Mouse (Mus musculus) intestine, embryonic 15.5 days (tissue): ENCODE data around the gene Map3k1. TPM values are rescaled to one million over a fixed set of nuclear protein-coding genes. Genes with fewer than 3 reads are reported as not detected.

ENCODE experiments used
- ATAC-seq: fragments of 200-750 bp; cut with Nextera tagmentation; 2 replicates; pipeline ENCODE4 v1.8.0; 2017; ENCODE audit warnings: moderate TSS enrichment, moderate library complexity
- H3K27ac ChIP-seq: fragments of 300-500 bp; sonication (generic); 2 replicates; pipeline ENCODE4 v1.5.1; 2015; ENCODE audit warnings: mild to moderate bottlenecking, inconsistent platforms
- H3K27me3 ChIP-seq: fragments of 300-500 bp; sonication (generic); replicated peaks from 2 replicates; pipeline ENCODE4 v1.6.1; 2015; ENCODE audit warnings: inconsistent platforms
- H3K36me3 ChIP-seq: fragments of 300-500 bp; sonication (generic); 2 replicates; pipeline ENCODE4 v1.6.1; 2015; ENCODE audit warnings: inconsistent platforms
- H3K4me1 ChIP-seq: fragments of 300-500 bp; sonication (generic); replicated peaks from 2 replicates; pipeline ENCODE4 v1.6.1; 2015; ENCODE audit warnings: inconsistent platforms
- H3K4me2 ChIP-seq: fragments of 300-500 bp; sonication (generic); replicated peaks from 2 replicates; pipeline ENCODE4 v1.6.1; 2015; ENCODE audit warnings: mild to moderate bottlenecking, inconsistent platforms
- H3K4me3 ChIP-seq: fragments of 300-500 bp; sonication (generic); replicated peaks from 2 replicates; pipeline ENCODE4 v1.5.1; 2015; ENCODE audit warnings: inconsistent platforms
- H3K9ac ChIP-seq: fragments of 300-500 bp; sonication (generic); 2 replicates; pipeline ENCODE4 v1.6.1; 2015; ENCODE audit warnings: inconsistent platforms
- H3K9me3 ChIP-seq: fragments of 300-500 bp; sonication (generic); 2 replicates; pipeline ENCODE4 v1.6.1; 2016; ENCODE audit warnings: inconsistent platforms
- WGBS: fragments of 180-500 bp; shearing (Covaris S2); methylation state at CpG from one replicate; pipeline ENCODE4 v1.1.7; 2015; 5-methylcytosine and 5-hydroxymethylcytosine counted together
- polyA plus RNA-seq: library from polyadenylated mRNA; unstranded; fragments of >200 nt; fragmentation: Nextera tagmentation; extraction: Ambion mirVana; gene quantifications from 2 replicates; pipeline ENCODE4 v1.2.1, GENCODE M21; 2015

Gene Map3k1
- polyA plus RNA-seq, 1 experiment from 2014 or later: 24.1 TPM

- Histone ChIP-seq H3K4me1 (peaks cover 36% of the 10 kb centered on the region), H3K9ac (peak overlapping the region; percentile 95), H3K4me2 (peak overlapping the region; percentile 73), H3K27me3 (no peaks in the 10 kb centered on the region), H3K9me3 (no peaks in the 10 kb centered on the region), H3K27ac (peak overlapping the region; percentile 98), H3K36me3 (no peaks in the 10 kb centered on the region), H3K4me3 (peak overlapping the region; percentile 92)
- under 1% methylated on average over 26 of the region's 38 CpGs for WGBS
- peak; percentile 39 for ATAC-seq
These were observed 481 bp downstream of the Map3k1 start for GRCm38 (mm10) chr13:111808387-111808636.

- no peaks in the 10 kb centered on the region for H3K27me3 ChIP-seq
- H3K9ac ChIP-seq: peak overlapping the region; percentile 95
- H3K9me3 ChIP-seq: no peaks in the 10 kb centered on the region
- H3K36me3 ChIP-seq: no peaks in the 10 kb centered on the region
- peak overlapping the region; percentile 73 for H3K4me2 ChIP-seq
- H3K27ac ChIP-seq: peak overlapping the region; percentile 98
- peak; percentile 4 for ATAC-seq
- peak overlapping the region; percentile 92 for H3K4me3 ChIP-seq
- WGBS: under 1% methylated on average over 56 of the region's 79 CpGs
- peaks cover 40% of the 10 kb centered on the region for H3K4me1 ChIP-seq
These were observed 1.0 kb downstream of the Map3k1 start for GRCm38 (mm10) chr13:111807596-111808386.

GRCm38 (mm10) chr13:111807105-111807595 is 1.6 kb downstream of the Map3k1 start:
- no peak for ATAC-seq
- H3K27me3 ChIP-seq: no peaks in the 10 kb centered on the region
- peak overlapping the region; percentile 95 for H3K9ac ChIP-seq
- peak overlapping the region; percentile 98 for H3K27ac ChIP-seq
- H3K4me3 ChIP-seq: peak overlapping the region; percentile 92
- peak overlapping the region; percentile 73 for H3K4me2 ChIP-seq
- no peaks in the 10 kb centered on the region for H3K36me3 ChIP-seq
- H3K9me3 ChIP-seq: no peaks in the 10 kb centered on the region
- WGBS: 0% methylated on average over 11 of the region's 11 CpGs
- H3K4me1 ChIP-seq: peaks cover 45% of the 10 kb centered on the region

GRCm38 (mm10) chr13:111805738-111806722 is 2.8 kb downstream of the Map3k1 start:
- Histone ChIP-seq H3K4me2 (peak overlapping the region; percentile 73), H3K4me1 (peaks cover 53% of the 10 kb centered on the region), H3K9me3 (no peaks in the 10 kb centered on the region), H3K4me3 (no peak overlapping the region), H3K36me3 (no peaks in the 10 kb centered on the region), H3K27ac (peak overlapping the region; percentile 64), H3K9ac (peak overlapping the region; percentile 8; the same call in 1 of the 2 replicates), H3K27me3 (no peaks in the 10 kb centered on the region)
- WGBS: 28% methylated on average over 15 of the region's 15 CpGs
- no peak for ATAC-seq

GRCm38 (mm10) chr13:111804951-111805673 is 3.7 kb downstream of the Map3k1 start:
- Histone ChIP-seq H3K27me3 (no peaks in the 10 kb centered on the region), H3K9ac (no peak overlapping the region), H3K9me3 (no peaks in the 10 kb centered on the region), H3K4me3 (0 out of 2 replicates have a peak overlapping the region, but pooled peaks have one; percentile 7), H3K27ac (peak overlapping the region; percentile 64), H3K4me2 (peak overlapping the region; percentile 49), H3K36me3 (no peaks in the 10 kb centered on the region), H3K4me1 (peaks cover 56% of the 10 kb centered on the region)
- ATAC-seq: no peak
- WGBS: 23% methylated on average over 10 of the region's 10 CpGs

GRCm38 (mm10) chr13:111804189-111804588 is 4.6 kb downstream of the Map3k1 start:
- H3K36me3 ChIP-seq: no peaks in the 10 kb centered on the region
- H3K27me3 ChIP-seq: no peaks in the 10 kb centered on the region
- H3K27ac ChIP-seq: 0 out of 2 replicates have a peak overlapping the region, but pooled peaks have one; percentile 70
- ATAC-seq: peak; percentile 39
- no peak overlapping the region; the same call in 1 of the 2 replicates for H3K4me3 ChIP-seq
- no peaks in the 10 kb centered on the region for H3K9me3 ChIP-seq
- H3K4me2 ChIP-seq: peak overlapping the region; percentile 49
- H3K4me1 ChIP-seq: peaks cover 53% of the 10 kb centered on the region
- WGBS: 33% methylated on average over 8 of the region's 8 CpGs
- H3K9ac ChIP-seq: no peak overlapping the region; the same call in 1 of the 2 replicates

GRCm38 (mm10) chr13:111803506-111803905 is 5.3 kb downstream of the Map3k1 start:
- Histone ChIP-seq H3K4me2 (peak overlapping the region; percentile 43), H3K27ac (peak overlapping the region; percentile 70), H3K4me3 (peak overlapping the region; percentile 14)

GRCm38 (mm10) chr13:111802900-111803299 is 5.9 kb downstream of the Map3k1 start:
- Histone ChIP-seq H3K36me3 (no peaks in the 10 kb centered on the region), H3K4me1 (peaks cover 64% of the 10 kb centered on the region), H3K9ac (no peak overlapping the region), H3K4me2 (peak overlapping the region; percentile 43), H3K27me3 (no peaks in the 10 kb centered on the region), H3K27ac (peak overlapping the region; percentile 70; the same call in 1 of the 2 replicates), H3K9me3 (no peaks in the 10 kb centered on the region), H3K4me3 (no peak overlapping the region)
- 60% methylated on average over 11 of the region's 11 CpGs for WGBS
- peak; percentile 64 for ATAC-seq

More at GRCm38 (mm10) chr13:111803506-111803905, 5.3 kb downstream of the Map3k1 start:
- WGBS: 46% methylated on average over 6 of the region's 6 CpGs
- H3K4me1 ChIP-seq: peaks cover 59% of the 10 kb centered on the region
- no peaks in the 10 kb centered on the region for H3K36me3 ChIP-seq
- H3K9ac ChIP-seq: peak overlapping the region; percentile 28; the same call in 1 of the 2 replicates
- no peaks in the 10 kb centered on the region for H3K27me3 ChIP-seq
- no peaks in the 10 kb centered on the region for H3K9me3 ChIP-seq
- no peak for ATAC-seq

- no peak overlapping the region for H3K4me3 ChIP-seq
- no peaks in the 10 kb centered on the region for H3K36me3 ChIP-seq
- H3K9me3 ChIP-seq: no peaks in the 10 kb centered on the region
- H3K4me1 ChIP-seq: peaks cover 70% of the 10 kb centered on the region
- no peak overlapping the region for H3K4me2 ChIP-seq
- WGBS: 67% methylated on average over 2 of the region's 2 CpGs
- ATAC-seq: no peak
- H3K27me3 ChIP-seq: no peaks in the 10 kb centered on the region
- H3K27ac ChIP-seq: no peak overlapping the region
- no peak overlapping the region for H3K9ac ChIP-seq
These were observed 6.5 kb downstream of the Map3k1 start for GRCm38 (mm10) chr13:111802271-111802665.

GRCm38 (mm10) chr13:111801662-111802270 is 7.0 kb downstream of the Map3k1 start:
- Histone ChIP-seq H3K9ac (no peak overlapping the region), H3K4me2 (no peak overlapping the region), H3K27me3 (no peaks in the 10 kb centered on the region), H3K9me3 (no peaks in the 10 kb centered on the region), H3K36me3 (no peaks in the 10 kb centered on the region), H3K4me3 (no peak overlapping the region), H3K4me1 (peaks cover 74% of the 10 kb centered on the region), H3K27ac (no peak overlapping the region)
- 71% methylated on average over 10 of the region's 10 CpGs for WGBS
- no peak for ATAC-seq

- Histone ChIP-seq H3K4me1 (peaks cover 80% of the 10 kb centered on the region), H3K4me2 (no peak overlapping the region), H3K27ac (no peak overlapping the region), H3K9ac (no peak overlapping the region), H3K27me3 (no peaks in the 10 kb centered on the region), H3K36me3 (no peaks in the 10 kb centered on the region), H3K9me3 (no peaks in the 10 kb centered on the region), H3K4me3 (no peak overlapping the region)
- WGBS: 45% methylated on average over 4 of the region's 4 CpGs
- no peak for ATAC-seq
These were observed 7.9 kb downstream of the Map3k1 start for GRCm38 (mm10) chr13:111800866-111801265.
